Mouse (Mus musculus): Measurements from ENCODE around the gene Ubash3a.

DNA sequence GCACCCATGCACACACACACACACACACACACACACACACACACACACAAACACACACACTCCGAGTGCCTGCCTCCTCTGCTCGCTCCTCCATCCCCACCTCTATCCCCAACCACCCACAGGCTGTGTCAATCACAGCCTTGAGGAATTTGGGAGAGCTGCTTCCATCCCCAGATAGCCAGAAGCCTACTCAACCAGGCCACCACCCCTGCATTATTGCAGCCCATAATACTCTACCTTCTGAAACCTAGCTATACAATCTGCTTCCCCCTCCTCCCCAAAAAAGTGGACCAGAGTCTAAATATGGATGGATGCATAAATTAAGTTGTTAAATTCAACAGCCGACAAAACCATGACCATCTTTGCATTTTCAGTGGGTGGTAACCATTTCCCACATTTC, 18.7 kb downstream of the Ubash3a start:
- TF ChIP-seq TAL1 (conservative IDR thresholded peaks at IDR 0.05; ENCODE audit: low read depth, low read length) (no peak), GATA1 (IDR thresholded peaks at IDR 0.05; ENCODE audit: borderline replicate concordance, low read length) (no peak), CTCF (IDR thresholded peaks at IDR 0.05; ENCODE audit: low read depth, low read length) (no peak), POLR2AphosphoS5 (IDR thresholded peaks at IDR 0.05; ENCODE audit: insufficient replicate concordance, low read depth, low read length) (no peak), GATA2 (IDR thresholded peaks at IDR 0.05; ENCODE audit: borderline replicate concordance, low read depth, low read length) (no peak)
